Mouse (Mus musculus) T-cell, adult 2 months (primary cell): ENCODE data around the gene Ncapd2.

ENCODE experiments used
- DNase-seq: peaks from one replicate; pipeline ENCODE4 v3.0.0; 2022; ENCODE audit warnings: low spot score

The Ncapd2 gene

DNA sequence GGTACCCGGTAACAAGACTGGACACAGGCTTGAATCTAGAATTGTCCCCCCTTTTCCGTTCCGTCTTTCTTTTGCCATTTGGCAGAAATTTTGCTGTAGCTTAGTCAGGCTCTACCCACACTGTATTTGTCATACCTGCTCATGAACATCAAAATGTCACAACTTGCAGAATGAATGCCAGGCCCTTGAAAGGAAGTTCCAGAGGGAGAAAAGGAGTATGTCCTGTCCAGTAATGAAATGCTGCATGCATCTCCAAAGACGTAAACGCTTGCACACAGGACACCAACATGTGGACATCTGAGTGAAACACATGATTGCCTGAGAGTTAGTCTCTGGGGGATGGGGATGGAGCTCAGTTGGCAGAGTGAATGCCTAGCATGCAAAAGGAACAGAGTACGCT, 22.2 kb upstream of the Ncapd2 start:
- no peak for DNase-seq

DNA sequence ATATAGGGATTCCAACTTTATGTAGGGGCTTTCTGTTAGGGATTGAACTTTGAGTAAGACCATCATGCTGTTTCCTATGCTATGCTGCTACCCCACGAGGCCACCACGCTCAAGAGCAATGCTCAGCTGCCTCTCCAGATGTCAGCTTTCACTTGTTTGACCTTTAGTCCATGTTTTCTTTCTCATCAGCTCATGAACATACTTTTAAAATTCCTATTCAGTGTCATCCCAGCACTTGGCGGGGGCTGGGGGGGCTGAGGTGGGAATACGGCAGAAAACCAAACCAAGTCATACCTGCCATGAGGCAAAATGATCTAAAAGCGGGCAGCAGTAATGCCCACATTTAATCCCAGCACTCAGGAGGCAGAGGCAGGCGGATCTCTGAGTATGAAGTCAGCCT, 21.6 kb upstream of the Ncapd2 start:
- DNase-seq: no peak

DNA sequence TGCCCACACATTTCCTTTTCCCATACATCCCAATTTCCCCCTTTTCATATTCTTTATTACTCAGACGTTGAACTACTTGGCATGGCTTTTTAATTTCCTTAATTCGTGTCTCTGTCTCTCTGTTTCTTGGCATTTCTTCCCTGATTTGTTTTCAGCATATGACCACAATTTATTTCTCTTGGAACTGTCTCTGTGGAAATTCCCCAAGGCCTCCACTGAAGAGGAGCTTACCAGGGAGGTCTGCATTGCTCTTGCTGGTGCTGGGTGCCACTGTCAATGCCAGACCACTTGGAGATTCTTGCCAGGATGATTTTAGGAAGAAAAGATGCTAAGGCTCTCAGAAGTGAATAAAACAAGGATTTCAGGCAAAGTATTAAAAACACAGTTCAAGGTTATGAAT, 21.1 kb upstream of the Ncapd2 start:
- no peak for DNase-seq

DNA sequence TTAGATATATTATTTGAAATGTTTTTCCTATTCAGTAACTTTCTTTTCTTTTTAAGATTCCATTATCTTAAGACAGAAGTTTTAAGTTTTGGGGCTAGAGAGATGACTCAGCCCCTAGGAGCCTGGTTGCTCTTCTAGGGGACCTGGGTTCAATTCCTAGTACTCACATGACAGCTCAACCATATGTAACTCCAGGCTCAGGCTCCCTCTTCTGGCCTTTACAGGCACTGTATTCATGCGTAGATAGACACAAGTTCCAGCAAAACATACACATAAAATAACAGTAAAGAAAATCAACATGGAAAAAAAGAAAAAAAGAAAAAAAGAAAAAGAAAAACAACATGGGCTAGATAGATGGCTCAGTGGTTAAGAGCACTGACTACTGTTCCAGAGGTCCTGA, 18.9 kb upstream of the Ncapd2 start:
- no peak for DNase-seq

DNA sequence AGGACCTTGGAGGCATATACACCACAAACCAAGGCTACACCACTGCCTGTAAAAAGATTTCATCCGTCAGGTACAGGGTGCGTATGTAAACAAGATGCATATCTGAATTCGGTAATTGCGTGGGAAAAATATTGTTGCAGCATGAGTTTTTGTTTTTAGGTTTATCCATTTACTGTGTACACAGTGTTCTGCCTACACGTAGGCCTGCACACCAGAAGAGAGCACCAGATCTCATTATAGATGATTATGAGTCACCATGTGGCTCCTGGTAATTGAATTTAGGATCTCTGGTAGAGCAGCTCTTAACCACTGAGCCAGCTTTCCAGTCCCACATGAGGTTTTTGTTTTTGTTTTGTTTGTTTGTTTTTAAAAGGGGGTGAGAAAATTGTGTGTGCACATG, 5.7 kb upstream of the Ncapd2 start:
- no peak for DNase-seq

DNA sequence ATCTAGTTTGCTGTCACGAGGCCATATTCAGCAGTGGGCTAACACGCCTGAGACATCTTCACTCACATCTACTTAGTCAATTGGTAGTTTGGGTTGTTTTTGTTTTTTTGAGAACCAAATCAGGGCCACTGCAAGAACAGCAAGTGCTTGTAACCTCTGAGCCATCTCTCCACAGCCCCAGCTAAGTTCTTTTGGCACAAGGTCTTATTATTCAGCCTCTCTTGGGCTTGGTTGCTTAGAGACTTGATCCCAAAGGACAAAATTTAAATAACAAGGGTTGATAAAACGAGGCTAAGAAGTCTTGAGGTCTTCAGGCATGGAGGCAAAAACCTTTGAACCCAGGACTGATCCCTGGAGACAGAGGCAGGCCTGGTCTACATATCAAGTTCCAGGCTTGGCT, 4.8 kb upstream of the Ncapd2 start:
- no peak for DNase-seq

DNA sequence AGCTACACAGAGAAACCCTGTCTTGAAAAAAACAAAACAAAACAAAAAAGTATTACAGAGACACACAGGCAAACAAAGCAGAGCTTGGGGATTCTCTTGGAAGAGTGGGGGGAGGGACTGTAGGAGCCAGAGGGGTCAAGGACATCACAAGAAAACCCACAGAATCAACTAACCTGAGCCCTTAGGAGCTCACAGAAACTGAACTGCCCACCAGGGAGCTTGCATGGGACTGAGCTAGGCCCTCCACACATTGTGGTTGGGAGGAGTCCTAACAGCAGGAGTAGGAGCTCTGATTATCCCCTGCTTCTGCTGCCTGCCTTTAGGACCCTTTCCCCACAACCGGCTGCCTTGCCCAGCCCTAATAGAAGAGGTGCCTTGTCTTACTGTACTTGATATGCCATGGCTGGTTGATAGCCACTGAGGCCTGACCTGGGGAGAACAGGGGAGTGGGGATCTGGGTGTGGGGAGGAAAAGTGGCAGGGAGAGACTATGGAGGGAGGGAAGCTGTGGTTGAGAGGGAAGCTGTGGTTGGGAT, 4.1 kb upstream of the Ncapd2 start:
- DNase-seq: no peak

DNA sequence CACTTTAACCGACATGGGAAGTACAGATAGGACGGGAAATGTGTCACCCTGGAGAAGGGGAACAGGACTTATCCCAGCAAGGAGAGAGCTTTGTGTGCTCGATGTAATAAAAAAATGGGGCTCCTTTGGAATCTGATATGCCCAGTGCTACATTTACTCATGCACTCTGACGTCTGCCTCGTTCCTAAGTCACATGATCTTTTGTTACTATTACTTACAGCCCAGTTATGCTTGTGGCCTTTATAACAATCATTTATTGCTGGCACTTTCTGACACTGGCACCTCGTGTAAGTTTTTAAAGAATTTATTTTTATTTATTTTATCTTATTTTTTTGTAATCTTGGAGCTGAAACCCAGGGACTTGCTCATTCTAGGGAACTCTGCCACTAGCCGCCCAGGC, 1.9 kb upstream of the Ncapd2 start:
- DNase-seq: no peak

DNA sequence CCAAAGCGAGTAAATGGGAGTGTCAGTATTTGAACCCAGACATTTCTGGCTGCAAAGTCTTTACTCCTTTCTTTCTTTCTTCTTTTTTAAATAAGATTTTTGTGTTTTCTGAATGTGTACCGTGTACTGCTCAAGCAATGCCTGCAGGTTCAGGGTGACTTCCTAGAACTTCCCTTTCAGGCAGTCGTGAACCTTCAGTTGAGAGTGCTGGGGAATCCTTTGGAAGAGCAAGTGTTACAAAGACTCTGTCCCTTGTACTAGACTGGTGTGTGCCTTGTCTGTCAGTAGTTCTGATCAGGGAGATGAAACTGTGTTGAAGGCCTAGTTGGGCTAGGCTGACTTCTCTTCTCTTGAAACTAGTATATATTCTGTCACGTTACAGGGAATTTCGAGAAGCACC, 1.3 kb upstream of the Ncapd2 start:
- no peak for DNase-seq

DNA sequence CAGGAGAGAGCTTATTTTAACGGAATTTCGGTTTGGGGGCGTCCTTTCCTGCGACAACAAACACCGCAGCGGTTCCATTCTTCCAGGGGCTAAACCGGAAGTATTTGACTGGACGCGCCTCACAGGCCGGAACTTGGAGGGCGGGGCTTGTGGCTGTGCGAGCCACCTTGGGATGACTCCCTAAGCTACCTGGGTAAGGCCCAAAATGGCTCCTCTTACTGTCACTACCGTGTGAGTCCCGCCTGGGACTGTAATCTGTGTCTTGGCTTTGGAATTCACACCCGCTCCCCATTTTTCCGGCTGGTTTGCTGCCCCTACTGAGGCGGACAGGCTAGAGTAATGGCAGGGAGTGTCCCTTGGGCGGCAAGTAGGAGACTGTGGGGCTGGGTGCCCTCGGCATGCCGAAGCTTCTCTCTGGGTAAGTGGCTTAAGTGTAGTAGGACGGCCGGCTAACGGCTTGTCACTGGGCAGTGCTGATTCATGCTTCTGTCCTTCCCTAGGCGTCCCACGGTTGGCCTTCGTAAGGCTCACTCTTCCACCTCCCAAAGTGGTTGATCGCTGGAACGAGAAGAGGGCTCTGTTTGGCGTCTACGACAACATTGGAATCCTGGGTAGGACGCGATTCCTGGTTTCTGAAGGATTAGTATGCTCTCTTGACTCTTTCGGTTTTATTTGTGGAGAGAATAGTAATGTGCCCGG, 664 bp upstream of the Ncapd2 start:
- peak; percentile 85 for DNase-seq

DNA sequence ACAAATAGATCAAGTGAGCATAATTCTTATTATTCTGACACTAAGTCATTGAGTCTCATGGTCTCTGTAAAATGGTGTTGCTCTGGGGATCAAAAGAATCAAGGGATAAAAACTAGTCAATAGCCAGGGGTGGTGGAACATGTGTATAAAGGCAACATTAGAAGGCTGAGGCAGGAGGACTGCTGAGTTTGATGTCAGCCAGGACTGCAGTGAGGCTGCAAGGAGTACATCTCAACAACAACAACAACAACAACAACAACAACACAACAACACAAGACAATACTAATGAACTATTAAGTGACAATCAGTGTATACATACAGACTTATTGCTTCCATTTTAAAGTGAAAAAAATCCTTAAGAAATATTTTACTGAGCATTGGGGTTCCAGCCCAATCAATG, 685 bp downstream of the Ncapd2 start:
- no peak for DNase-seq

DNA sequence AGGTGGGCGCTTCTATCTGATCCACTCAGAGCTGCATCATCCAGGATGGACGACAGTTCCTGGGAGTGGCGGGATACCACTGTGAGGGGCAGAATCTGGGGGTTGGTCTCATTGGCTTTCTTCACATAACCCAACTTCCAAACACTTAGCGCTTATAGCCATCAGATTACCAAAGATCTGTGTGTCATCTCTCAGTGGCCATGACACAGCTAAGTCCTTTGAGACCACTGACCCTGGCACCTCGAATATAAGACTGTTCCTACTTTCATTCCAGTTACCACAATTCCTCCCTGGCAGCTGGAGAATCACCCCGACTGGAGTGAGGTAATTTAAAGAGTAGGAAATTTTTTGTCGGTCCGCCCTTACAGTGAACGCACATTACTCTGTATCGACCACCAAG, 5.3 kb downstream of the Ncapd2 start:
- DNase-seq: no peak

DNA sequence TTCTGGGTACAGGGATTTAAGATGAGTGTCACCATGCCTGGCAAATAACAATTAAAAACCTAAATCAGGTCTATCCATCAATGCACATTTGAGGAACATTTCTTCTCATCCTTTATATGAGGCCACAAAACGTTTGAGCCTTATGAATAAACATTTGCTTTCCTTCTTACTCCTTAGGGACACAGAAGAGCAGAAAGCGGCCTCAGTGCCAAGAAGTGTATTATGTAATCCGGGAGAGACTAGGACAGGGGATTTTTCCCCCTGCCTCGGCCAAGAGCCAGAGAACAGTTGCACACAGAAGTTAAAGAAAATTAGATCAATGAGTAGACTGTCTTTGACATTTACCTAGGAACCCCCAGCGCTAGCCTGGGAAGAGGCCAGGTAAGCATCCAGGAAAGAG, 9.4 kb downstream of the Ncapd2 start:
- DNase-seq: no peak

DNA sequence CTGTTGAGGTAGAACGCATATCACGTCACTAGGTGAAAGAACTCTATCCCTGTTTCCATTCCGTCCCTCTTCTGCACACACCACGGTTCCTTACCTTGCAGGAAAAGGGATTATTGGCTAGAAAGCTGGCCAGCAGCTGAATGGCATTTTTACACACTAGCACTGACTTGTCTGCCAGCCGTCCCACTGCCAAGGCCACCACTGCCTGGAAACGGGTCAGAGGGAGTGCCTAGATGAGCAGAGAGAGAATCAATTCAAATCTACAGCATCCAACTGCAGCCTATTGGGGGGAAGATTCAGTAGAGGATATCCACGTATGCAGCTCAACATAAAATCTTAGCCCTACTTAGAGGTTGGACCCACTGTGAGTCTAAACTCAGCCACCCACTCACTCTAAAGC, 11.9 kb downstream of the Ncapd2 start:
- no peak for DNase-seq

DNA sequence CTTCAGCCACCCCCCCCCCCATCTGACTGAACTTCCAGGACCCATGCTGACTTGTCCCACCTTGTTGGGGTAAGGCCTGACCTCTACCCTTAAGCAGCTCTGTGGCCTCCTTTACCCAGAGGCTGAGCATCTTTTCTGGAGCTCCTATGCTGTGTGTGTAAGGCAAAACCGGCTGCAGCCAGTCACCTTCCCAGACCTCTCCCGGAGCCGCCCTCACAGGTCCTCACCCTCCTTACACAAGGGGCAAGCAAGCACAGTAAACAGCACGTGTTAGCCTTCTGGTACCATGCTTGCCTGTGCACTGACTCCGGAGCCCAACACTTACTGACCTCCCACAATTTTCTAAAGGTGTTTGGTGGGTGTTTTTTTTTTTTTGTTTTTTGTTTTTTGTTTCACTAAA, 16.0 kb downstream of the Ncapd2 start:
- DNase-seq: no peak

DNA sequence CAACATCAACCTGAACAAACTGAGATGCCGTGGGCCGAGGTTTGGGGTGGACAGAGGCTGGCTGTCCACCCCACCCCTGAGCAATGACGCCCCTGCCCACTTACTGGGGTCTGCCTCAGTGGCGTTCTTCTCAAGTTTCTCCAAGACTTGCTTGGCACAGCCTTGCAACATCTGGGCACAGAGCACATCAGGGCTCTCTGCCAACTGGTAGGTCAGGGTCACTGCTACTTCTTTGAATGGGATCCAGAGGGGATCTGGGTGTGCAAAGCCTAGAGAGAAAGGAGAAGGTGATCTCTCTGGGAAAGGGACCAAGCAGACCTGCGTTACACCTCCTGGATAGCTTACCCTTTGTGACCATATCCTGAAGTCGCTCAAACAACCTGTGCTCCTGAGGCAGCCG, 18.2 kb downstream of the Ncapd2 start:
- no peak for DNase-seq

DNA sequence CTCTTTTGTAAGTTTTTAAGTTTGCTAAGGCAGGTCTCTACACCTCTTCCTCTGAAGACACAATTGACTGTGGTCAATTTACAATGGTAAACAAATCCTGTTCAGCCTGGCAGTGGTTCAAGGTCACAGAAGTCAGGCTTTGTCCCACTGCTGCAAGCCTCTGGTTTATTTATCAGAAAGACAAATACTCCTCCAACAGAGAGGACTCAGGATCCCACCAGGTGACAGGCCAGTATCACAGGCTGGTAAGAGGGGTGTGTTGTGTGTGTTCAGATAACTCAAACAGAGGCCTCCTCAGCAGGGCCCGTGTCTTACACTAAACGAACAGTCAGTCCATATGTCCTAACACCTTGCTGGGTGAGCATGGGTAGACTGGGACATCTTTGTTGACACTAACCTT, 19.0 kb downstream of the Ncapd2 start:
- no peak for DNase-seq

DNA sequence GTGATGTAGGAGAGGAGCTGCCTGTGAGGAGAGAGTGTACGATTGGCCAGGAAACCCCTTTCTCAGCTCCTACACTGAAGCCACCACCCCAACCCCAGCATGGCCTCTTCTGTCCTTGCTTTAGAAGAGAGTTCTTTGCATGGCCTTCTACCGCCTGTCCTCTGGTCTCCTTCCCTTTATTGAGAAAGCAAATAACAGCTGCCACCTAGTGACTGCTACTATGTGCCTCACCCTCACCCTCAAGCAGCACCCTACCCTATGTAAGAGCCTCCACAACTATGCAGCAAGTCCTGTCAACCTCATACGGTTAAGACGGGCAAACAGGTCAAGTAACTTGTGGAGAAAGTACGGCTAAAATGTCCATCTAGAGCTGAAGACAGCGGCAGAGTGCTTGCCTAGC, 21.3 kb downstream of the Ncapd2 start:
- no peak for DNase-seq

DNA sequence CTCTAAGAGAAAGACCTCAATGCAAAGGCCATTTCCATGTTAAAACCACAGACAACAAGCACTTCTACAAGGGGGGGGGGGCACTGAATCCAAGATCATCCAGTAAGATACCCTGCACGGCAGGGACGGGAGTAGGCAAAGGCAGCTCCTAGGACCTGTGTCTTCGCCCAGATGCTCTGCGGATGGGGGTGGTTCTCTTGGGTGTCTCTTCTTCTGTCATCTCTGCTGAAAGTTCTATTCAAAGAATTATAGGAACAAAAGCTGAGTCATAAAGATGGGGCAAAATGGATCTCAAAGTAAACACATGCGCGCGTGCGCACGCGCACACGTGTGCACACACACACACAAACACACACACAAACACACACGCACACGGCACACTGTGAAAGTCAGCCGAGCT, 23.4 kb downstream of the Ncapd2 start:
- no peak for DNase-seq

DNA sequence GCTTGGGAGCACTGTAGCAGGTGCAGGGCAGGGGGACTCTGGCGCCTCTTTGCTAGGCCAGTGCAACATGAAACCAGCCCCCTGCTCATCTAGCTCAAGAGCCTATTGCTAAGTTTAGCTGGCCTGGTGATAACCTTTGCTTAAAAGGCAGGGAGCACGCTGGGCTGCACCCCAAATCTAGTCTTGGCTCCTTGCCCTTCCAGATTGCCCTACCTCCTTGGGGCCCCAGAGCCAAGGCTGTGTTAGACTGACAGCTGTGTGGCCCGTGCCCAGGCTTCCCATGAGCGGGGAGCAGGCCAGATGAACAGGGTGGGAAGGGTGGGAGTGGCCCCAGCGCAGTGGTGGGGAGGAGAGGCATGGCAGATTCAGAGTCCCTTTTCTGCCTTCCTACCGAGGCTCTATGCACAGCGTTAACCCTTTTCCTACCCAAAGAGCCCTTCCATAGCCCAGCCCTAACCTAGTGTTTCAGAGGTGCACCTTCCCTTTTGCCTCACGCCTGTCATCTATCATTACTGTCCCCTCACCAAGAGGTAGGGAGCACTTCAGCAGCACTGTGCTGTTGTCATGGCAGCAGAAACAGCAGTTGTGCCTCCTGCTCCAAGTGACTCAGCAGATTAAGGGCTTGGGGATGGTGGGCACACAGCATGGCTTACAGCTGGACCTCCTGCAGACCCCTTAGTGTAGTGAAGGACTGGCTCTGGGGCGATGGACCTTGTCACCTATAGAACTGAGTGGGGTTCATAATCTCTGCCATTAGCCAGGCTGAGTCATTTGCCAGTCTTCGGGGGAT, 24.4 kb downstream of the Ncapd2 start:
- no peak for DNase-seq

DNA sequence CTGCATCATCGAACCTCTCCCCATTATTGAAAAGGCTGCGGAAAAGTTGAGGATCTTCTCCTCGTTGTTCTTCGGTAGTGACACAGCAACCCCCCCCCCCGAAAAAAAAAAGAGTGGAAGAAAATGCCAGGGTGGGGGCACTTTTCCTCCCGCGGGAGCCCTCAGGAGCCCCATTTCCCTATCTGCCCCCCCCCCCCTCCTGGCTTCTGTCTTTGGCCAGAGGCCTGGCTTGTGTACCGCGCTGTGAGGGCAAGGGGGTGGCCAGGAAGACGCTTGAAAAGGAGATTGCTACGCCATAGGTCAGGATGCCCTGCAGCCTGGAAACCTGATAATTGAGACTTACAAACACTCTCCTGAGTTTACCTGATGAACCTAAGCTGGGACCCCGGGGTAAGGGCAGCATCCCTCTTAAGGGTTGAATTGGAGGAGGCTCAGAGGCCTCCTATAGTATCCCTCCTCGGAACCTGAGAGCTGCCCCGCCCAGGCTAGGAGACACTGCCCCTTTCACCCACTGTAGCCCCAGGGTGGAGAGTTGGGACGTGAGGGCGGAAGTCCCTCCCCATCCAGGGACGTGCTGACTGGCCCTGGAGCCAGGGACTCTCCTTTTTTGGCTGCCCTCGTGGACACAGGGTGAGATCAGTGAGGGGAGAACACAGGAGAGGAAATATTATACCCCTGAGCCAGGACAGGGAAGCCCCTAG, 25.3 kb downstream of the Ncapd2 start, which contains the start of gene Gapdh:
TSS of gene Gapdh (minus strand) at position 417 of the 701 bp plus-strand sequence.
- no peak for DNase-seq

DNA sequence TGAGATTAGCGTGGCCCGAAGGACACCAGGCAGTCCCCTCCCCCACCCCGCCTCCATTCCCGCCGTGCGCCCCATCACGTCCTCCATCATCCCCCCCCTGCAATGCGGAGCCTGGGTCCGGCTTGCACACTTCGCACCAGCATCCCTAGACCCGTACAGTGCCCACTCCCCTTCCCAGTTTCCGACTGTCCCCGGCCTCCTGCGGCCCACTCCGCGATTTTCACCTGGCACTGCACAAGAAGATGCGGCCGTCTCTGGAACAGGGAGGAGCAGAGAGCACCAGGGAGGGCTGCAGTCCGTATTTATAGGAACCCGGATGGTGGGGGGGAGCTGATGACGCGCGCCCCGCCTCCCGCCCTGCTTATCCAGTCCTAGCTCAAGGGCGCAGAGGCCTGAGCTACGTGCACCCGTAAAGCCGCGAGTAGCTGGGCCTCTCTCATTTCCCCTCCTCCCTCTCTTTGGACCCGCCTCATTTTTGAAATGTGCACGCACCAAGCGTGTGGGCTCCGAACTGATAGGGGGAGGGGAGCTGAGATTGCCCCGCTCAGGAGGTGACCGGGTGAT, 26.1 kb downstream of the Ncapd2 start:
- DNase-seq: peak; percentile 97
